Mouse (Mus musculus) forebrain, postnatal 0 days (tissue): ENCODE measurements around the gene Acox3. TPM values are rescaled to one million over a fixed set of nuclear protein-coding genes. Genes with fewer than 3 reads are reported as not detected.

ENCODE experiments used
- ATAC-seq: fragments of 200-750 bp; cut with Nextera tagmentation; 2 replicates; pipeline ENCODE4 v1.8.0; 2017; ENCODE audit warnings: mild to moderate bottlenecking, moderate library complexity
- DNase-seq: peaks from one replicate; pipeline ENCODE4 v3.0.0-alpha.2; 2015
- H3K27ac ChIP-seq: fragments of 300-500 bp; sonication (generic); 2 replicates; pipeline ENCODE4 v1.5.1; 2014; ENCODE audit warnings: low read depth, mild to moderate bottlenecking, antibody characterized with exemption, low read length, moderate library complexity, mixed read lengths
- H3K27me3 ChIP-seq: fragments of 300-500 bp; sonication (generic); 2 replicates; pipeline ENCODE4 v1.6.1; 2014; ENCODE audit warnings: mild to moderate bottlenecking, low read length, mixed read lengths; ENCODE audit not compliant: insufficient read depth
- H3K36me3 ChIP-seq: fragments of 300-500 bp; sonication (generic); 2 replicates; pipeline ENCODE4 v1.6.1; 2014; ENCODE audit warnings: mild to moderate bottlenecking, moderate library complexity; ENCODE audit not compliant: insufficient read depth
- H3K4me1 ChIP-seq: fragments of 300-500 bp; sonication (generic); 2 replicates; pipeline ENCODE4 v1.6.1; 2014; ENCODE audit warnings: antibody characterized with exemption; ENCODE audit not compliant: insufficient read depth
- H3K4me2 ChIP-seq: fragments of 300-500 bp; sonication (generic); 2 replicates; pipeline ENCODE4 v1.6.1; 2014; ENCODE audit warnings: low read depth, mild to moderate bottlenecking, moderate library complexity
- H3K4me3 ChIP-seq: fragments of 300-500 bp; sonication (generic); 2 replicates; pipeline ENCODE4 v1.5.1; 2014; ENCODE audit warnings: low read depth, low read length, mixed read lengths
- H3K9ac ChIP-seq: fragments of 300-500 bp; sonication (generic); 2 replicates; pipeline ENCODE4 v1.6.1; 2014; ENCODE audit warnings: mild to moderate bottlenecking
- H3K9me3 ChIP-seq: fragments of 300-500 bp; sonication (generic); 2 replicates; pipeline ENCODE4 v1.6.1; 2016; ENCODE audit warnings: low read length
- CTCF ChIP-seq: sonication (generic); IDR thresholded peaks from 2 replicates; pipeline ENCODE4 v1.5.1; 2016; ENCODE audit warnings: antibody characterized with exemption, control low read depth, low read depth
- WGBS: fragments of 180-500 bp; shearing (Covaris S2); extraction: QIAGEN DNeasy Blood & Tissue Kit; methylation state at CpG from one replicate; pipeline ENCODE4 v1.1.7; 2014; 5-methylcytosine and 5-hydroxymethylcytosine counted together
- polyA plus RNA-seq: library from polyadenylated mRNA; unstranded; fragments of >200 nt; fragmentation: Nextera tagmentation; extraction: Ambion mirVana; gene quantifications from 2 replicates; pipeline ENCODE4 v1.2.1, GENCODE M21; 2015
- total RNA-seq: library from RNA; depleted of rRNA; stranded (reverse); fragments of >200 nt; gene quantifications from 2 replicates; pipeline ENCODE4 v1.2.3, GENCODE M21; 2014

The Acox3 gene
- total and polyA plus RNA-seq, 2 experiments from 2014 or later = 13.4 to 32.1 TPM

GRCm38 (mm10) chr5:35647562-35647961 is 64.7 kb downstream of the Acox3 start:
- ATAC-seq = no peak
- Histone ChIP-seq H3K4me1 (no peaks in the 10 kb centered on the region), H3K27me3 (no peaks in the 10 kb centered on the region), H3K9me3 (no peaks in the 10 kb centered on the region), H3K27ac (no peak overlapping the region), H3K9ac (no peak overlapping the region), H3K4me2 (no peak overlapping the region), H3K36me3 (no peaks in the 10 kb centered on the region), H3K4me3 (no peak overlapping the region)
- WGBS = 78% methylated on average over 4 of the region's 4 CpGs
- no peak for TF ChIP-seq CTCF
- no peak for DNase-seq

GRCm38 (mm10) chr5:35648230-35648629 is 65.4 kb downstream of the Acox3 start:
- Histone ChIP-seq H3K36me3 (no peaks in the 10 kb centered on the region), H3K4me3 (no peak overlapping the region), H3K27ac (no peak overlapping the region), H3K4me1 (no peaks in the 10 kb centered on the region), H3K27me3 (no peaks in the 10 kb centered on the region), H3K9me3 (no peaks in the 10 kb centered on the region), H3K4me2 (no peak overlapping the region), H3K9ac (no peak overlapping the region)
- DNase-seq (no peak), ATAC-seq (no peak)
- TF ChIP-seq CTCF = no peak
- 53% methylated on average over 2 of the region's 2 CpGs for WGBS

GRCm38 (mm10) chr5:35652319-35652718 is 69.5 kb downstream of the Acox3 start:
- WGBS = 82% methylated on average over 3 of the region's 3 CpGs
- Histone ChIP-seq H3K36me3 (no peaks in the 10 kb centered on the region), H3K27ac (no peak overlapping the region), H3K4me3 (no peak overlapping the region), H3K9ac (no peak overlapping the region), H3K4me1 (no peaks in the 10 kb centered on the region), H3K9me3 (no peaks in the 10 kb centered on the region), H3K27me3 (no peaks in the 10 kb centered on the region), H3K4me2 (no peak overlapping the region)
- no peak for DNase-seq
- ATAC-seq = no peak
- no peak for TF ChIP-seq CTCF

- WGBS = 87% methylated on average over 13 of the region's 13 CpGs
- TF ChIP-seq CTCF = no peak
- no peak overlapping the region for H3K9ac ChIP-seq
- H3K27me3 ChIP-seq = no peaks in the 10 kb centered on the region
- H3K27ac ChIP-seq = no peak overlapping the region
- no peak overlapping the region for H3K4me2 ChIP-seq
- DNase-seq (no peak), ATAC-seq (no peak)
- H3K4me1 ChIP-seq = no peaks in the 10 kb centered on the region
- no peak overlapping the region for H3K4me3 ChIP-seq
- no peaks in the 10 kb centered on the region for H3K36me3 ChIP-seq
- H3K9me3 ChIP-seq = no peaks in the 10 kb centered on the region
Measured at GRCm38 (mm10) chr5:35652872-35653271, 70.0 kb downstream of the Acox3 start.

GRCm38 (mm10) chr5:35653743-35654395 is 71.0 kb downstream of the Acox3 start:
- no peaks in the 10 kb centered on the region for H3K9me3 ChIP-seq
- H3K27ac ChIP-seq = no peak overlapping the region
- 86% methylated on average over 9 of the region's 9 CpGs for WGBS
- no peak overlapping the region for H3K9ac ChIP-seq
- no peaks in the 10 kb centered on the region for H3K4me1 ChIP-seq
- no peaks in the 10 kb centered on the region for H3K36me3 ChIP-seq
- H3K4me2 ChIP-seq = no peak overlapping the region
- TF ChIP-seq CTCF = no peak
- no peak overlapping the region for H3K4me3 ChIP-seq
- ATAC-seq = no peak
- no peaks in the 10 kb centered on the region for H3K27me3 ChIP-seq
- no peak for DNase-seq

- H3K4me3 ChIP-seq = no peak overlapping the region
- H3K4me2 ChIP-seq = no peak overlapping the region
- no peak for DNase-seq
- no peak overlapping the region for H3K9ac ChIP-seq
- no peaks in the 10 kb centered on the region for H3K9me3 ChIP-seq
- WGBS = 86% methylated on average over 10 of the region's 10 CpGs
- ATAC-seq = no peak
- H3K36me3 ChIP-seq = no peaks in the 10 kb centered on the region
- H3K27ac ChIP-seq = no peak overlapping the region
- no peaks in the 10 kb centered on the region for H3K27me3 ChIP-seq
- no peak for TF ChIP-seq CTCF
- no peaks in the 10 kb centered on the region for H3K4me1 ChIP-seq
Measured at GRCm38 (mm10) chr5:35655753-35656485, 73.1 kb downstream of the Acox3 start.

GRCm38 (mm10) chr5:35659503-35659902 is 76.7 kb downstream of the Acox3 start:
- ATAC-seq (no peak), DNase-seq (no peak)
- Histone ChIP-seq H3K4me1 (no peaks in the 10 kb centered on the region), H3K36me3 (no peaks in the 10 kb centered on the region), H3K4me3 (no peak overlapping the region), H3K27ac (no peak overlapping the region), H3K27me3 (no peaks in the 10 kb centered on the region), H3K9me3 (no peaks in the 10 kb centered on the region), H3K4me2 (no peak overlapping the region), H3K9ac (no peak overlapping the region)
- 58% methylated on average over 3 of the region's 3 CpGs for WGBS
- TF ChIP-seq CTCF = no peak
